Mouse (Mus musculus) stomach, postnatal 0 days (tissue): Measurements from ENCODE around the gene Notch1.

Experiments
- CTCF ChIP-seq: IDR thresholded peaks from 2 replicates; pipeline ENCODE4 v1.5.1; 2016; ENCODE audit warnings: antibody characterized with exemption, low read depth, mild to moderate bottlenecking, moderate library complexity
- EP300 ChIP-seq: optimal IDR thresholded peaks from 2 replicates; pipeline ENCODE3; 2016; ENCODE audit warnings: antibody characterized with exemption

DNA sequence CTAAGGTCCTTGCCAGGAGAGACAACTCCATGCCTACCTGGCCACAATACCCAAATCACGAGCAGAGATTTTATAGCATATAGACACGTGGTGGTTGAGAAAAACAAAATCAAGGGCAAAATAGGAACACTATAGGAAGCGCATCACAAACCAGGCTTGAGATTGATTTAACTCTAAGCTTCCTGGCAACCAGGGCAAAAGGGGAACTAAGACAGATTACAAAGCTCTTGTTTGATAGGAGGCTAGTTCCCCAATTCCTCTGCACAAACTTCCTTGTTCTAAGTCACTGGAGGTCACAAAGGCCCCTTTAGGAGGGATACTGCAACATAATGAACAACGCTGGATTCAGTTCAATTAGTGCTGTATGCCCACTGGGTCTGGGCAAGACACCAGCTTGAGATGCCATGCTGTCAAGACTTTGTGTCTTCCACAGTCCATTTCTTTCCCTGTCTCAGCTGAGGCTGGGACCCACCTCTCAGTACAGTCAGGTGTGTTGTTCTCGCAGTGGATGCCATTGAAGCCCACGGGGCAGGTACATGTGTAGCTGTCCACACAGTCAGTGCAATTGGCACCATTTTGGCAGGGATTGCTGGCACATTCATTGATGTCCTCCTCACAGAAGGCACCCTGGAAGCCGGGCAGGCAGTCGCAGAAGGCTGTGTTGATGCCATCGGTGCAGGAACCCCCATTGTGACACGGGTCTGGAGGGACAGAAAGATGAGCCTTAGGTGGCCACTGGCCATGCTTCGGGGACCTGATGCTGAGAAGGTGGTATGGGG, 44.0 kb downstream of the Notch1 start:
- TF ChIP-seq CTCF (no peak), EP300 (no peak)
